Mouse (Mus musculus): ENCODE measurements at regions not wholly inside any gene's neighbourhood (a gene's known extent, or its start where the extent isn't known, plus 50 kb on each side); places are given as distances from the start of the nearest gene placed in this dataset.

GRCm38 (mm10) chr13:104572236-104572635 lies 220.0 kb upstream of the Srek1ip1 start:
- H3K27ac ChIP-seq (ENCODE audit: low read length) = no peak overlapping the region
- H3K4me3 ChIP-seq (replicated peaks; ENCODE audit: low read length) = no peak overlapping the region
- WGBS = 69% methylated on average over 10 of the region's 10 CpGs
- H3K9ac ChIP-seq (ENCODE audit: low read length) = no peak overlapping the region
- H3K9me3 ChIP-seq (replicated peaks; ENCODE audit: control insufficient read depth, low read length) = no peaks in the 10 kb centered on the region
- no peak for ATAC-seq (ENCODE audit: insufficient read depth, low FRiP score)
- no peaks in the 10 kb centered on the region for H3K4me1 ChIP-seq (ENCODE audit: control insufficient read depth, insufficient read depth, low read length)
- no peaks in the 10 kb centered on the region for H3K36me3 ChIP-seq (ENCODE audit: control insufficient read depth, insufficient read depth, low read length)
- no peak overlapping the region for H3K4me2 ChIP-seq (ENCODE audit: low read depth, low read length)
- H3K27me3 ChIP-seq (ENCODE audit: control insufficient read depth, insufficient read depth, low read length) = no peaks in the 10 kb centered on the region

GRCm38 (mm10) chr13:104574396-104574795 lies 217.9 kb upstream of the Srek1ip1 start:
- Histone ChIP-seq H3K27ac (ENCODE audit: low read length) (no peak overlapping the region), H3K36me3 (ENCODE audit: control insufficient read depth, insufficient read depth, low read length) (no peaks in the 10 kb centered on the region), H3K27me3 (ENCODE audit: control insufficient read depth, insufficient read depth, low read length) (no peaks in the 10 kb centered on the region), H3K9ac (ENCODE audit: low read length) (no peak overlapping the region), H3K9me3 (replicated peaks; ENCODE audit: control insufficient read depth, low read length) (no peaks in the 10 kb centered on the region), H3K4me3 (replicated peaks; ENCODE audit: low read length) (no peak overlapping the region), H3K4me2 (ENCODE audit: low read depth, low read length) (no peak overlapping the region), H3K4me1 (ENCODE audit: control insufficient read depth, insufficient read depth, low read length) (no peaks in the 10 kb centered on the region)
- 84% methylated on average over 5 of the region's 5 CpGs for WGBS
- ATAC-seq (ENCODE audit: insufficient read depth, low FRiP score) = no peak

- 67% methylated on average over 10 of the region's 10 CpGs for WGBS
- Histone ChIP-seq H3K9me3 (replicated peaks; ENCODE audit: control insufficient read depth, low read length) (no peaks in the 10 kb centered on the region), H3K4me3 (replicated peaks; ENCODE audit: low read length) (no peak overlapping the region), H3K27ac (ENCODE audit: low read length) (no peak overlapping the region), H3K27me3 (ENCODE audit: control insufficient read depth, insufficient read depth, low read length) (no peaks in the 10 kb centered on the region), H3K4me2 (ENCODE audit: low read depth, low read length) (no peak overlapping the region), H3K36me3 (ENCODE audit: control insufficient read depth, insufficient read depth, low read length) (no peaks in the 10 kb centered on the region), H3K4me1 (ENCODE audit: control insufficient read depth, insufficient read depth, low read length) (peaks cover 10% of the 10 kb centered on the region), H3K9ac (ENCODE audit: low read length) (no peak overlapping the region)
- ATAC-seq (ENCODE audit: insufficient read depth, low FRiP score) = no peak
These were observed 216.0 kb upstream of the Srek1ip1 start for GRCm38 (mm10) chr13:104576188-104576789.

- Histone ChIP-seq H3K27me3 (ENCODE audit: control insufficient read depth, insufficient read depth, low read length) (no peaks in the 10 kb centered on the region), H3K9ac (ENCODE audit: low read length) (no peak overlapping the region), H3K36me3 (ENCODE audit: control insufficient read depth, insufficient read depth, low read length) (no peaks in the 10 kb centered on the region), H3K4me2 (ENCODE audit: low read depth, low read length) (no peak overlapping the region), H3K9me3 (replicated peaks; ENCODE audit: control insufficient read depth, low read length) (no peaks in the 10 kb centered on the region), H3K4me1 (ENCODE audit: control insufficient read depth, insufficient read depth, low read length) (peaks cover 10% of the 10 kb centered on the region), H3K4me3 (replicated peaks; ENCODE audit: low read length) (no peak overlapping the region), H3K27ac (ENCODE audit: low read length) (no peak overlapping the region)
- ATAC-seq (ENCODE audit: insufficient read depth, low FRiP score) = no peak
- WGBS = 71% methylated on average over 11 of the region's 11 CpGs
These were observed 214.4 kb upstream of the Srek1ip1 start for GRCm38 (mm10) chr13:104577856-104578255.

GRCm38 (mm10) chr13:104580686-104581350 lies 211.5 kb upstream of the Srek1ip1 start:
- Histone ChIP-seq H3K4me3 (replicated peaks; ENCODE audit: low read length) (no peak overlapping the region), H3K9ac (ENCODE audit: low read length) (no peak overlapping the region), H3K27ac (ENCODE audit: low read length) (no peak overlapping the region), H3K4me1 (ENCODE audit: control insufficient read depth, insufficient read depth, low read length) (peaks cover 10% of the 10 kb centered on the region), H3K27me3 (ENCODE audit: control insufficient read depth, insufficient read depth, low read length) (no peaks in the 10 kb centered on the region), H3K4me2 (ENCODE audit: low read depth, low read length) (no peak overlapping the region), H3K36me3 (ENCODE audit: control insufficient read depth, insufficient read depth, low read length) (no peaks in the 10 kb centered on the region), H3K9me3 (replicated peaks; ENCODE audit: control insufficient read depth, low read length) (no peaks in the 10 kb centered on the region)
- ATAC-seq (ENCODE audit: insufficient read depth, low FRiP score) = no peak
- 55% methylated on average over 9 of the region's 9 CpGs for WGBS
